Mouse (Mus musculus) heart, postnatal 0 days (tissue): ENCODE measurements around the gene Kntc1. TPM values are rescaled to one million over a fixed set of nuclear protein-coding genes. Genes with fewer than 3 reads are reported as not detected.

Source experiments
- ATAC-seq: fragments of 200-750 bp; cut with Nextera tagmentation; 2 replicates; pipeline ENCODE4 v1.8.0; 2017; ENCODE audit warnings: low read depth, moderate number of reproducible peaks, moderate library complexity; ENCODE audit not compliant: insufficient read depth
- DNase-seq: peaks from one replicate; pipeline ENCODE4 v3.0.0-alpha.2; 2016; ENCODE audit warnings: low spot score
- H3K27ac ChIP-seq: fragments of 300-500 bp; sonication (generic); 2 replicates; pipeline ENCODE4 v1.5.1; 2014; ENCODE audit warnings: low read depth, mild to moderate bottlenecking
- H3K27me3 ChIP-seq: fragments of 300-500 bp; sonication (generic); 2 replicates; pipeline ENCODE4 v1.6.1; 2014; ENCODE audit warnings: low read length, mixed read lengths; ENCODE audit not compliant: control insufficient read depth, insufficient read depth
- H3K36me3 ChIP-seq: fragments of 300-500 bp; sonication (generic); replicated peaks from 2 replicates; pipeline ENCODE4 v1.6.1; 2014; ENCODE audit warnings: low read length, mixed read lengths; ENCODE audit not compliant: control insufficient read depth, insufficient read depth
- H3K4me1 ChIP-seq: fragments of 300-500 bp; sonication (generic); 2 replicates; pipeline ENCODE4 v1.6.1; 2014; ENCODE audit warnings: antibody characterized with exemption; ENCODE audit not compliant: control insufficient read depth, insufficient read depth
- H3K4me2 ChIP-seq: fragments of 300-500 bp; sonication (generic); 2 replicates; pipeline ENCODE4 v1.6.1; 2014; ENCODE audit warnings: low read depth, mild to moderate bottlenecking, low read length, moderate library complexity
- H3K4me3 ChIP-seq: fragments of 300-500 bp; sonication (generic); 2 replicates; pipeline ENCODE4 v1.5.1; 2014; ENCODE audit warnings: low read depth, low read length
- H3K9ac ChIP-seq: fragments of 300-500 bp; sonication (generic); replicated peaks from 2 replicates; pipeline ENCODE4 v1.6.1; 2014; ENCODE audit warnings: low read depth, low read length, mixed read lengths
- H3K9me3 ChIP-seq: fragments of 300-500 bp; sonication (generic); replicated peaks from 2 replicates; pipeline ENCODE4 v1.6.1; 2016; ENCODE audit warnings: low read length; ENCODE audit not compliant: control insufficient read depth
- CTCF ChIP-seq: IDR thresholded peaks from 2 replicates; pipeline ENCODE4 v1.5.1; 2016; ENCODE audit warnings: antibody characterized with exemption, control low read depth, low read depth
- EP300 ChIP-seq: IDR thresholded peaks from 2 replicates; pipeline ENCODE4 v1.6.1; 2016; ENCODE audit warnings: antibody characterized with exemption, low read depth
- WGBS: fragments of 180-500 bp; shearing (Covaris S2); extraction: QIAGEN DNeasy Blood & Tissue Kit; methylation state at CpG from one replicate; pipeline ENCODE4 v1.1.7; 2014; 5-methylcytosine and 5-hydroxymethylcytosine counted together
- polyA plus RNA-seq: library from polyadenylated mRNA; unstranded; fragments of >200 nt; fragmentation: Nextera tagmentation; extraction: Ambion mirVana; gene quantifications from 2 replicates; pipeline ENCODE4 v1.2.1, GENCODE M21; 2015
- total RNA-seq: library from RNA; depleted of rRNA; stranded (reverse); fragments of >200 nt; gene quantifications from 2 replicates; pipeline ENCODE4 v1.2.3, GENCODE M21; 2014; ENCODE audit warnings: low replicate concordance

The Kntc1 gene
- total and polyA plus RNA-seq, 2 experiments from 2014 or later = 3.8 to 15.6 TPM

- Histone ChIP-seq H3K27me3 (no peaks in the 10 kb centered on the region), H3K27ac (no peak overlapping the region), H3K9me3 (no peaks in the 10 kb centered on the region), H3K4me3 (no peak overlapping the region), H3K4me1 (0 out of 2 replicates have a peak, but pooled peaks cover 4% of the 10 kb centered on the region), H3K4me2 (no peak overlapping the region), H3K9ac (no peak overlapping the region), H3K36me3 (no peaks in the 10 kb centered on the region)
- 58% methylated on average over 4 of the region's 4 CpGs for WGBS
- TF ChIP-seq EP300 = no peak
- TF ChIP-seq CTCF = no peak
- DNase-seq (no peak), ATAC-seq (no peak)
These were observed 94.3 kb downstream of the Kntc1 start for GRCm38 (mm10) chr5:123843816-123844215.

GRCm38 (mm10) chr5:123844316-123844715 lies 94.8 kb downstream of the Kntc1 start:
- no peak for TF ChIP-seq EP300
- TF ChIP-seq CTCF = no peak
- Histone ChIP-seq H3K4me2 (no peak overlapping the region), H3K27ac (no peak overlapping the region), H3K36me3 (no peaks in the 10 kb centered on the region), H3K4me3 (no peak overlapping the region), H3K9ac (no peak overlapping the region), H3K27me3 (no peaks in the 10 kb centered on the region), H3K9me3 (no peaks in the 10 kb centered on the region), H3K4me1 (0 out of 2 replicates have a peak, but pooled peaks cover 4% of the 10 kb centered on the region)
- DNase-seq (no peak), ATAC-seq (no peak)
- 86% methylated on average over 14 of the region's 14 CpGs for WGBS

- Histone ChIP-seq H3K9me3 (no peaks in the 10 kb centered on the region), H3K27ac (no peak overlapping the region), H3K4me1 (no peaks in the 10 kb centered on the region), H3K27me3 (no peaks in the 10 kb centered on the region), H3K4me2 (no peak overlapping the region), H3K9ac (no peak overlapping the region), H3K4me3 (no peak overlapping the region), H3K36me3 (no peaks in the 10 kb centered on the region)
- 26% methylated on average over 2 of the region's 2 CpGs for WGBS
- no peak for TF ChIP-seq EP300
- TF ChIP-seq CTCF = no peak
- ATAC-seq (no peak), DNase-seq (no peak)
These were observed 101.9 kb downstream of the Kntc1 start for GRCm38 (mm10) chr5:123851398-123851797.

- Histone ChIP-seq H3K27ac (no peak overlapping the region), H3K4me1 (no peaks in the 10 kb centered on the region), H3K9ac (no peak overlapping the region), H3K36me3 (no peaks in the 10 kb centered on the region), H3K4me3 (no peak overlapping the region), H3K9me3 (no peaks in the 10 kb centered on the region), H3K4me2 (no peak overlapping the region), H3K27me3 (no peaks in the 10 kb centered on the region)
- WGBS = 76% methylated on average over 11 of the region's 11 CpGs
- no peak for ATAC-seq
- DNase-seq = no peak
- no peak for TF ChIP-seq EP300
- TF ChIP-seq CTCF = no peak
These were observed 104.5 kb downstream of the Kntc1 start for GRCm38 (mm10) chr5:123853877-123854504.

- no peak overlapping the region for H3K4me2 ChIP-seq
- WGBS = 74% methylated on average over 9 of the region's 9 CpGs
- TF ChIP-seq CTCF (no peak), EP300 (no peak)
- no peaks in the 10 kb centered on the region for H3K4me1 ChIP-seq
- H3K9me3 ChIP-seq = no peaks in the 10 kb centered on the region
- H3K27ac ChIP-seq = no peak overlapping the region
- DNase-seq (no peak), ATAC-seq (no peak)
- H3K36me3 ChIP-seq = no peaks in the 10 kb centered on the region
- H3K4me3 ChIP-seq = no peak overlapping the region
- H3K9ac ChIP-seq = no peak overlapping the region
- no peaks in the 10 kb centered on the region for H3K27me3 ChIP-seq
These were observed 105.0 kb downstream of the Kntc1 start for GRCm38 (mm10) chr5:123854511-123854910.

GRCm38 (mm10) chr5:123858798-123859197 lies 109.3 kb downstream of the Kntc1 start:
- WGBS = 68% methylated on average over 11 of the region's 11 CpGs
- Histone ChIP-seq H3K4me2 (no peak overlapping the region), H3K27ac (no peak overlapping the region), H3K36me3 (no peaks in the 10 kb centered on the region), H3K4me3 (no peak overlapping the region), H3K9ac (no peak overlapping the region), H3K27me3 (no peaks in the 10 kb centered on the region), H3K9me3 (no peaks in the 10 kb centered on the region), H3K4me1 (no peaks in the 10 kb centered on the region)
- TF ChIP-seq CTCF (no peak), EP300 (no peak)
- no peak for ATAC-seq
- DNase-seq = no peak
